Mouse (Mus musculus): Measurements from ENCODE around the gene Tmem74b. TPM values are rescaled to one million over a fixed set of nuclear protein-coding genes. Genes with fewer than 3 reads are reported as not detected.

Gene Tmem74b
- total RNA-seq (2021): 1 to 10 TPM; 6.8 to 8.1 TPM
- long read RNA-seq, experiment 1, partial matches to known transcripts: 0 of 4 reads
- long read RNA-seq, experiment 1, other reads (novel, unspliced or antisense): 0 of 4 reads
- long read RNA-seq, experiment 2, transcript Tmem74b-201 (2 exons, 1,435 nt): major isoform, 5 of 5 reads
- long read RNA-seq, experiment 2, partial matches to known transcripts: 0 of 5 reads
- long read RNA-seq, experiment 2, other reads (novel, unspliced or antisense): 0 of 5 reads

DNA sequence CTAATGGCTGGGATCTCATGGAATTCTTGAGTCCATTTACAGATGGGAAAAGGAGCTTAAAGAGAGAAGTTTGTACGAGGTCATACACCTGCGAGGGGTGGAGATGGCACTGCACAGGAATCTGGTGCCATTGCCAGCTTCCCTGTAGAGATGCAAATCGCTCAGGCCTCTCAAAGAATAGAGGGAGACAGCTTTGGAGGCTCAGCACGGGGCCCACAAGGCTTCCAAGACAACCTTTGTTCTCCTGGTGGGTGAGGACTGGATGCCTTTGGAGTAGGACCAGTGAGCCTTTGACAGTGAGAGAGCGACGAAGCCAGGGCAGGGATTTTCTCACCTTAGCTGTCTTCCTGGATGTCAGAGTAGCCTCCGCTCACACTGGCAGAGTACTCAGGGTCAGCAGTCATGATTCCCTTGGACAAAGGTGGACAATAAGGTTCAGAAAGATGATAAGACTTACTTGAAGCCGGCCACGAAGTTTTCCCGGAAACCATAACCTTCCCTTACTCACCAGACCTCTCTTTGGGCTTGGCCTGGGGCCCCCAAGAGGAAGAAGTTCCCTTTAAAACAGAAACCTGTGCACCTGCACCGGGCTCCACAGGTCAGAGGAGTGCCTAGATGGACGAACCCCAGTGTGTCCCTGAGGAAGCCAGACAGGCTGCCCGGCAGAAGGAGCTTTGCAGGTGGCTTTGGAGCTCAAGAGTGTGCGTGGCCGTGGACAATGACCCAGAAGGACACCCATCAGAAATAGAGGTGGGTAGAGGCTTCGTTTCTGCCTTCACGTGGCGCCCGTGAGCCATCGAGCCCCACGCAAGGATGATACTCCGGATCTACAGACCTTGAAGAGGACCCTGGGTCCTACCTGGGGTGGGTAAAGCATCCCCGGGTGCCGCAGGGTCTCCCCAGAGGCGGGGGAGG, at the start of gene Tmem74b:
Gene Tmem74b, plus strand, starts transcription at position 778 of the 915 bp plus-strand sequence.
- DNase-seq (ENCODE audit: low spot score in 2 of 2): no peak
- intact Hi-C loops (cut with DNase I): no loop called here

DNA sequence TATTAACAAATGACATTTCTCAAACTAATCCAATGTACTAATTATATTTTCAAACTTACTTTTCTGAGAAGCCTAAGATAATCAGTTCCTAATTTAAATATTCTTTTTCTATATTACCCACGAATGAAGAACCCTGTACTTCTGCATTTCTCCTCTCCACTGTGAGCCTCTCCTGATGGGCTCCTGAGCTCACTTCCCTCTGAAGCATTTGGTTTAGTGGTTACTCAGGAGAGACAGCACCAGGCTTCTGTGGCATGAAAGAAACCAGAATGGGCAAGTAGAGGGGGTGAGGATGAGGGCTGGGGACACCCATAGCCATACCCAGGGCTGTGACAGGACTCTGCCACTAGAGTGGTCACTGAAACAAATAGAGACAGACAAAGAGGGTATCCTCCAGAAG, 49.8 kb upstream of the Tmem74b start:
- DNase-seq (ENCODE audit: low spot score in 2 of 2): no peak
- intact Hi-C loops (cut with DNase I): no loop called here

DNA sequence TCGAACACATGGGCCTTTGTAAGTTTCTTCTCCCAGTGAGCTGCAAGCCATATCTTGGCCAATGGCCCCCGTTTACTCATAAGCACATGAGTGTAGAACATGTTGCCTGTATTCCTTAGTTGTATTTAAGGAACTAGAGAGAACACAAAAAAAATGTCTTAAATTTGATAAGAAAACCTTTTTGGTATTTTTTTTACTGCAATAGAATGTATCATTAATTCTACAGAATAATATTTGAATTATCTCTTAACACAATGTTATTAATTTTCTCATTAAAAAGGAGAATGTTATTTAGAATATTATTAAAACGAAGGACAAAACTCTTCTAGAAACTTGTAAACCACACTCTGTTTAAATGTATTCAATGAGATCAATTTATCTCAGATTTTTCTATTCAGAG, 33.4 kb upstream of the Tmem74b start, which contains the start of gene Rad21l:
Gene Rad21l, minus strand, starts transcription at position 101 of the 400 bp plus-strand sequence.
- intact Hi-C loops (cut with DNase I): no loop called here
- no peak for DNase-seq (ENCODE audit: low spot score in 2 of 2)

DNA sequence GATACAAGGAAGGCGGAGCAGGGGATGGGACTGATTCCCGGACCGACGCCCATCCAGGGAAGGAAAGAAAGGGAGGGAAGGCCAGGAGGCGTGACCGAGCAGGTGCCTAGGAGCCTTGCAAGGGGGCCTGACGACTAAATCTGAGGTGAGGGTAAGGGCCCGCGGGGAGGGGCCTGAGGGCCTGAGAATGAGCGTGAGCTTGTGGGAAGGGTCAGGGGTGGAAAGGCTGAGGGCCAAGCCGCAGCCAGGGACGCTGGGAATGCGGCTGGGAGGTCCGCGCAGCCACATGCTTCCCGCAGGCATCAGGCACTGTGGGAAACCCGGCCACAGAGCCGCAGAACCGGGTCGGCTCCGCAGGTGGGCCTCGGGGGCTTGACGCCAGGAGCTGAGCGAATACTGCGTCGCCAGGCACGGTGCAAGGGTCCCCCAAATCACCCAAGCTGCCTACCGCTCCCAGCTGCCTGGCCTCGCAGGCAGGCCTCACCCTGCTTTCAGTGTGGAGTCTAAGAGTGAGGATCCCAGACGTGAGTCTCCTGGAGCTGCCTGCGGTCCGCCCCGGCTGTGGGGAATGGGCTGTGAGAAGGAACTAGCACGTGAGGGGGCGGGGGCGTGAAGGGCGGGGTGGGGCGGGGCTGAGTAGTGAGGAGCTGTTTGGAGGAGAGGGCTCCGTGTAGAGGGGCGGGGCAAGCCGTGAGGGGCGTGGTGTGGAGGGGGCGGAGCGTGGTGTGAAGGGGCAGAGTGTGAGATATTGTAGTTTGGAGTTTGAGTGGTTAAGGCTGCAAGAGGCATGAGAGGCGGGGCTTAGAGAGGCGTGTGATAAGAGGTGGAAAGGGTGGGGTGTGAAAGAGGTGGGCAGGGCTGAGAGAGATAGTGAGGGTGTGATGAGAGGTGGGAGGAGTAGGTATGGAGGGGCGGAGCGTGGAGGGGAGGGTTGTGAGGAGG, 31.5 kb upstream of the Tmem74b start:
- intact Hi-C loops (cut with DNase I): no loop called here

DNA sequence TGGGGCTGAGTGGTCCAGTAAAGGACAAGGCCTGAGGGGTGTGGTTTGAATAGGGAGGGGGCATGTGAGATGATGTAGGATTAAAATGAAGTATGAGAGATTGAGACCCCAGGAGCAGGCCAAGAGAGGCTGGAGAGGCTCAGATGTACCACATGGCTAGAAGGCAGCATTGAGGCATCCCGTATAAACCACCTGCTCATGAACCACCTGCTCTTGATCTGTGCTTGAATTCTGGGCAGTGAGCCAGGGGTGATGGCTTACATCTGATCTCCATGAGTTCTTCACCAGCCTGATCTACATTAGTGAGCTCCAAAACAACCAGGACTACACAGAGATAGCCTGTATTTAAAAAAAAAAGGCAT, 30.9 kb upstream of the Tmem74b start:
- intact Hi-C loops (cut with DNase I): no loop called here
- DNase-seq (ENCODE audit: low spot score in 2 of 2): no peak

More for the DNA sequence above, 31.5 kb upstream of the Tmem74b start:
- DNase-seq (ENCODE audit: low spot score in 2 of 2): no peak

DNA sequence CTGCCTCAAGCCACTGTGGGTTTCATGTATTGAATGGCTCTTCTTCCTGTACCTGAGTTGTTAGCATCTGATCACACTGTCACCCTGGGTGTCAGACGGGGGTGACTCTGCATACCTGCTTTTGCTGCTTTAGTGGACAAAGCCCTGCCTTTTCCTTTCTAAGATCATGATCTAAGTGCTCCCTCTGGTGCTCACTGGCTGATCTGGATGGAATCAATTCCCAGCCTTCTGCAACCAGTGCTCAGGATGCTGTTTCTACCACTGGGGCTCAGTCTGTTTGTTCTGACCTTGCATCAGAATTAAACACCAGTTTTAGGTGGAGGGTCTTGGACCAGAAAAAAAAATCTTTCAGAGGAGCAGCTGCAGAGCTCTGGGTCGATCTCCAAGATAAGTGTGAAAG, 25.6 kb upstream of the Tmem74b start:
- DNase-seq (ENCODE audit: low spot score in 2 of 2): no peak
- intact Hi-C loops (cut with DNase I): loop anchor here (5.0 kb wide), 3 partner anchors 44 to 184 kb away; partner anchors contain the start of genes Nsfl1c and Snph

DNA sequence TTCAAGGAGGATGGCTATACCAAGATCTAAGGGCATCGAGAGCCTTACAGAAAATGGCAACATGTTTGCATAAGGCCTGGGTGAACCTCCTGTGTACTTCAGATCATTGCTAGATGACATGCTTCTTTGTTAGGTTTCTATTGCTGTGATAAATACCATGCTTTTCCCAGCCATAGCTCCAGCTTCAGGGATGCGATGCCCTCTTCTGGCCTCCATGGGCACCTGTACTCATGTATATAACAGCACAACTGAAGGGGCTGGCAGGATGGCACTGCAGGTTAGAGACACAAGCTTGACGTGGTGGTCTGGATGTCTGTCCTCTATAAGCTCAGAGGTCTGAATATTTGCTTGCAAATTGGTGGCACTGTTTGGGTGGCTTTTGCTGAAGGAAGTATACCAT, 19.5 kb upstream of the Tmem74b start:
- intact Hi-C loops (cut with DNase I): no loop called here
- peak in 1 of 2 experiments; percentile 31 for DNase-seq (ENCODE audit: low spot score in 2 of 2)

DNA sequence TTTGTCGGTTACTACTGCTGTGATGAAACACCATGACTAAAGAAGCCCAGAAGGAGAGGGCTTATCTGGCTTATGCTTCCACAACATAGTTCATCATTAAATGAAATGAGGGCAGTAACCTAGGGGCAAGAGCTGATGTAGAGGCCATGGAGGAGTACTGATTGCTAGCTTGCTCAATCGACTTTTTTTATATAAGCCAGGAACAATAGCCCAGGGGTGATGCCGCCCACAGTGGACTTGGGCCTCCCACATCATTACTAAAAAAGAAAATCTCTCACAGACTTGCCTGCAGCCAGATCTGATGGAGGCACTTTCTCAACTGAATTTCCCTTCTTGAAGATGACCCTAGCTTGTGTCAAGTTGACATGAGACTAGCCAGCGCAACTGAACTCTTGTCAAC, 18.8 kb upstream of the Tmem74b start:
- intact Hi-C loops (cut with DNase I): no loop called here

DNA sequence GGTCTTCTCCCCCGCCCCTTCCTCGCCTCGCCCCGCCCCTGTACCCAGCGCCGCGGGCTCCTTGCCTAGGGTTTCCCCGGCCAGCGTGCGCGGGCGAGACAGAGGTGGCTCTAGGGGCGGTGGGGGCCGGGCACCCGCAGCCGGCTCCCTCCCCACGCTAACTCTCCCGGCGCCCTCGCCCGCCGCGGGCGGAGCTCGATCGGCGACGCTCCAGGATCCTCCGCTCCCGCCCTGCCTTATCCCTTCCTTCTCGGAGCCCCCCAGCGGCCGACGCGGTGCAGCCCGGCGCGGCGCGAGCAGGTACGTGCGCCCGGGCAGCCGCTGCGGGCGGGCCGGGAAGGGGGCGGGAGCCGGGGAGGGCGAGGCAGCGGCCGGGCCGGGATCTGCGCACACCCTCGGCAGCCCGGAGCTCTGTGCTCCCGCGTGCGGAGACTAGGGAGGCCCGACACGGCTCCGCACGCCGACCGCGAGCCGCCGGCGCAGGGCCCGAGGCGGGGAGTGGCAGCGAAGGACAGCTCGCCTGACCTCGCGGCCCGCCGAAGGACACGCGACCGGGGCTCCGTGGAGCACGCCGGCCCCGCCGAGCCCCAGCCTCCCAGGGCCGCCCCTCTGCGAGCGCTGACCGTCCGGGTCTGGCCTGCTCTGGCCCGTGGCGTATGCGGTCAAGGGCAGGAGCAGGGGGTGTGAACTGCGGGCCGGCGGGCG, 490 bp downstream of the Tmem74b start:
- intact Hi-C loops (cut with DNase I): no loop called here
- DNase-seq (ENCODE audit: low spot score in 2 of 2): peak in 1 of 2 experiments; percentile 60

More for the DNA sequence above, 18.8 kb upstream of the Tmem74b start:
- no peak for DNase-seq (ENCODE audit: low spot score in 2 of 2)

DNA sequence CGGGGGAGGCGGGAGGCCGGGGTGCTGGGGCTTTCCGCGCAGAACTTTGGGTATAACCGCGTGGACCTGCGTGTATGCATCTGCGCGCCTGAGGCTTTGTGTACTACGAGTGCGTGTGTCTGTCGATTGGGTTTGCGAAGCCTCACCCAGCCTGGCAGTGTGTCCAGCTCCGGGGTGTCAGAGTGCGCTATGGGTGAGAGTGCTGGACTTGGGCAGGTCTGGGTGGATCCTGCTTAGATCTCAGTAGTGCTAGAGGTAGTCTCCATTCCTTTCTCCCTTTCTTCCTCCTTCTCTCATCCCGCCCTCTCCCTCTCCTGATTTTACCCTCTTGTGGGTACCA, 1.0 kb downstream of the Tmem74b start:
- peak in 1 of 2 experiments; percentile 26 for DNase-seq (ENCODE audit: low spot score in 2 of 2)
- intact Hi-C loops (cut with DNase I): no loop called here

DNA sequence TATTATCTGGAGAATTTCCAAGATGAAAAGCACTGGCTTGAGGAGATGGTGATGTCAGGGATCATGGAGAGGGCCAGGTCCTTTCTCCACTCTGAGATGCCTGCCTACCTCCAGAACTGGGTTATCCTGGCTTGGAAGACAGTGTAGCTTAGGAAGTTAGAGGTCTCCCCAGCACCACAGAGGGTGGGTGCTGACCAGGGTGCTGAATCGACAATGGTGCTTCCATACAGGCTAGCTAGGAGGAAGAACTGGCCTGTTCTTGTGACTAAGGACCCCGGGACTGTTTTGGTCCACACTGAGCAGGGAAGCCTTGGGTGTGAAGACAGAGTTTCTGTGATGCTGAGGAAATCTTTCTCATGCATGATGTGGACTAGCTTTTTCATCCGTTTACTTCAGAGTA, 10.8 kb downstream of the Tmem74b start:
- intact Hi-C loops (cut with DNase I): no loop called here

DNA sequence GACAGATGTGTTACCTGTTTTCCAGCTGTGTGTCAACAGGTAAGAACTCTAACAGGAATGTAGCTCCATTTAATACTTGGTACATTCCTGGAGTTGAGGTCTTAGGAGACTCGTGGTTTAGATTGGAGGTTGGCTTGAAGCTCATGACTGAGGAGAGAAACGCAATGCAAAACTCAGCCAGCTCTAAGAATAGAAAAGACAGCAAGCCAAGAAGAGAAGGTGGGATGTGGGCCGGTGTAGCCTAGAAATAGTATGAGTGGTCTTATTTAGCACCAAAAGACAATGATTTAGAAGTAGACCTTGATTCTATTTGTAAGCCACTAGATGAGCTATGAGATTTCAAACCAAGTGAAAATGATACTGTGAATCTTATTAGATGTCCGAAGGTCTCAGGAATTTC, 13.7 kb downstream of the Tmem74b start:
- intact Hi-C loops (cut with DNase I): no loop called here
- peak; percentile 41 to 71 for DNase-seq (ENCODE audit: low spot score in 2 of 2)

More for the DNA sequence above, 10.8 kb downstream of the Tmem74b start:
- DNase-seq (ENCODE audit: low spot score in 2 of 2): no peak

DNA sequence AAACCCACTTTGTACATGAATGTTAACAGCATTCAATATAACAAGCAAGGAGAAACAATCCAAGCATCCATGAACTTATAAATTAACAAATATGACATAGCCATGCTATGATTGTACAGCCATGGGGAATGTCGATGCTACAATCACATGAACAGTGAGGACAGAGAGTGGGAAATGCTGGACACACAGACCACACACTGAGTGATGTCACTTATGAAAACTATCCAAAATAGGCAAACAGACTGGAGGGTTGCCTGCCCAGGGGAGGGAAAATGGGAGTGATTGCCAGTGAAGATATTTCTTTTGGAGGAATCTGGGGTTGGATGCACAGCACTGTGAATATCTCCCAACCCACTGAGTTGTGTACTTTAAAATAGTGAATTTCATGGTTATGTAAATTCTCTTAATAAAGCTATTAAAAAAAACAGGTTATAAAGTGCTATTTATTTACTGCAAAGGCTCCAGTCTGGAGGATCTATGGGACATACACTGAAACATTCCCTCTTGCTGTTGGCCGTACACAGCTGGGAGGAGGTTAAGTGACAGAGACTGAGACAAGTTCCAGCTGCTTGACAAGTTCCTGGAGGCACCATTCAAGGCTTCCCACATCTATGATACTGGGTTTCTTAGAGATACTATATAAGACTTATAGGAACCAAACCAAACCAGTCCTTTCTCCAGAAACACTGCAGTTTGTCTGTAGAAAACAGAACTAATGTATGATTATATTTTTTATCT, 14.7 kb downstream of the Tmem74b start:
- no peak for DNase-seq (ENCODE audit: low spot score in 2 of 2)
- intact Hi-C loops (cut with DNase I): no loop called here

DNA sequence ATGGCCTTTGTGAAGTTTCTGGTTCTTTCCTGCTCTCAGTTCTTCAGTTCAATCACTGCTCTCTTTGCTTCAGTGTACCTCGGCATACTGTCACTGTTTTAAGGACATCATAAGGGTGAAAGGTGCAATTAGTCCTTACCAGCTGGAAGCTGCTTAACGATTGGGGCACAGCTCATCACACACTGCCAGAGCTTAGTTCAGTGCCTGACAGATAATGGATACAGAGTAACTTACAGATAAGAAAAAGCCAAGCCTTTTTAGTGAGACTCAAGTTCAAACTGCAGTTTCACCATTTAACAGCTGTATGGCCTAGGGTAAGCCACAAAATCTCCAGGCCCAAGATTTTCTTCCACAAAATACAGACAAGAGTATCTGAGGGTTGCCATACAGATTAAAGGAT, 22.3 kb downstream of the Tmem74b start:
- intact Hi-C loops (cut with DNase I): no loop called here
- DNase-seq (ENCODE audit: low spot score in 2 of 2): no peak

DNA sequence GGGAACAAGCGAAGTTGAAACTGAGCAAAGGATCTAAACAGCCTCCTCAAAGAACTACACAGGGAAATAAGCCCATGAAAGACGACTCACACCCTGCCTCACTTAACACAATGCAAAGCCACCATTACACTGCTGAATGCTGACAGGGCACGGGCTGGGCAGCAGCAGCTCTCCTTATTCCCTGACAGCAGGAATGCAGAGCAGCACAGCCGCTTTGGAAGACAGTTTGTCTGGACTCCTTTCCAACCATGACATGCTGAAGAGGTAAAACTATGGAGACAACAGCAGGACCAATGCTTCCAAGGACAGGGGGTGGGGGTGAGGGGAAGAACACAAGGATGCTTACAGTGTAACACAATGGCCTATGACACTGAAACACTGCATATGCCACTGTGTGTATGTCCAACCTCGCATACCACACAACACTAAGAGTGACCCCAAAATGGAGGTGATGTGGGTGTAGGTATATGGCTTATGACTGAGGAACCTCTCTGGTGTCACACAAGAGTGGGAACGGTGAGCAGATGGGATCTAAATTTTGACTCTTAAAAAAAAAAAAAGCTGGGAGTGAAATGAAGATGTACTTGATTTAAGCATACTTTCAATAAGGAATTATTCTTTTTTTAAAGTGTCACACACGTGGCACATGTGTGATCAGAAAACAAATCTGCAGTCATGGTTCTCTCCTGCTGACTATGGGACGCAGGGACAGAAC, 31.5 kb downstream of the Tmem74b start:
- peak in 1 of 2 experiments; percentile 22 for DNase-seq (ENCODE audit: low spot score in 2 of 2)
- intact Hi-C loops (cut with DNase I): no loop called here

DNA sequence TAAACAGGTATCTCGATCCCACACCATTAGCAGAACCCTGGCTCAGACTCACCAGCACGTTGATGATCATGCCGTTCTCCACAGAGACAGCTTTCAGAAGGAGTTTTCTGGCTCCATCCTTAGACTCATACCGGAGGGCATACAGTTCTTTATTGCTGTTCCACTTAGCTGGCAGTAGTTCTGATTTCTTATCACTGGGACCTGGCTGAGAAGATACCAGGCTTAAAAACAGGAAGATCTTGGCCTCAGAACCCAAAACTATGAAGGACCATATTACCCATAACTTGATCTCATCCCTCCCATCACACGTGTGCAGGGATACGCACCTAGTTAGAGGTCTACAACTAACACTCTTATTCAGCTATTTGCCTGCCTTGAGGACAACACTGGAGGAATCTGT, 33.6 kb downstream of the Tmem74b start:
- intact Hi-C loops (cut with DNase I): no loop called here
- no peak for DNase-seq (ENCODE audit: low spot score in 2 of 2)

DNA sequence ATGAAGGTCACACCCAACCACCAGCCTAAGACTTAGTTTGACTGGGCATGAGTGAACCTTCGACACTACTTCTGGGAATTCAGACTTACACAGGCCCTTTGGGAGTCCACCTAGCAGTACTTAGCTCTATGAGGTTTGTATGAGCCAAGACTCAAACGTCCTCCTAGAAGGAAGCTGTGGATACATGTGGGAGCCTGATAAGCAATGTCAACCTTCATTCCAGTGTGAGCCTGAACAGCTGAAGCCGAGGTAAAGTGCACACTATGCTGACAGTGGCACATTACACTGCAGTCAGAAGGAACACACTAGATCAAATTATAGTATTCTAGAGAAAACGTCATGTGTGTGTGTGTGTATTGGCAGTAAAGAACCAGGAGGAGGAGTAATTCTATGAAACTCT, 36.7 kb downstream of the Tmem74b start:
- intact Hi-C loops (cut with DNase I): no loop called here
- no peak for DNase-seq (ENCODE audit: low spot score in 2 of 2)

DNA sequence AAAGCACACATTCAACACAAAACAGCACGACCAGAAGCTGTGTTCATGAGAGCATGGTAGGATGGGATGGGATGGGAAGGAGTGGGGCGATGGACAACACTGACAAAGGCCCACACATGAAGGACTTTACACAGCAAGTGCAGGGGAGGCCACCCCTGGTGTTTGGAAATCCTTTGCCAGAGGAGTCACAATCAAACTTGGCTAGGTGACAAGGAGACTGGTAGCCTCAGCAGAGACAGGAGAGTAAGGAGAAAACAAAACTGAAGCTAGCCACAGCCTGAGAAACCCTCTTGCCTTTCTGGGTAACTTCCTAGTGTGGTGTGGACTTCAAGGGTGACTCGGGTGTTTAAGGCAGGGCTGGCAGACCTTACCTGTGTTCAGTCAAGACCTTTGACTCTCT, 37.3 kb downstream of the Tmem74b start:
- intact Hi-C loops (cut with DNase I): no loop called here
- no peak for DNase-seq (ENCODE audit: low spot score in 2 of 2)

Data from left cerebral cortex, postnatal 14 days (tissue).